Mouse (Mus musculus) lung, embryonic 14.5 days (tissue): ENCODE measurements at regions not wholly inside any gene's neighbourhood (a gene's known extent, or its start where the extent isn't known, plus 50 kb on each side); places are given as distances from the start of the nearest gene placed in this dataset.

Experiments used
- ATAC-seq: fragments of 200-750 bp; cut with Nextera tagmentation; 2 replicates; pipeline ENCODE4 v1.8.0; 2017; ENCODE audit warnings: mild to moderate bottlenecking, moderate TSS enrichment, moderate library complexity; ENCODE audit not compliant: insufficient read depth
- DNase-seq: peaks from one replicate; pipeline ENCODE4 v3.0.0-alpha.2; 2015
- H3K27ac ChIP-seq: fragments of 300-500 bp; sonication (generic); 2 replicates; pipeline ENCODE4 v1.5.1; 2014; ENCODE audit warnings: low read depth, mild to moderate bottlenecking, moderate library complexity
- H3K27me3 ChIP-seq: fragments of 300-500 bp; sonication (generic); 2 replicates; pipeline ENCODE4 v1.6.1; 2014; ENCODE audit warnings: low read length, control low read depth; ENCODE audit not compliant: insufficient read depth
- H3K36me3 ChIP-seq: fragments of 300-500 bp; sonication (generic); 2 replicates; pipeline ENCODE4 v1.6.1; 2014; ENCODE audit warnings: control low read depth; ENCODE audit not compliant: insufficient read depth
- H3K4me1 ChIP-seq: fragments of 300-500 bp; sonication (generic); 2 replicates; pipeline ENCODE4 v1.6.1; 2014; ENCODE audit warnings: antibody characterized with exemption, control low read depth; ENCODE audit not compliant: insufficient read depth
- H3K4me2 ChIP-seq: fragments of 300-500 bp; sonication (generic); 2 replicates; pipeline ENCODE4 v1.6.1; 2014; ENCODE audit warnings: mild to moderate bottlenecking
- H3K4me3 ChIP-seq: fragments of 300-500 bp; sonication (generic); 2 replicates; pipeline ENCODE4 v1.5.1; 2014; ENCODE audit warnings: low read depth, low read length
- H3K9ac ChIP-seq: fragments of 300-500 bp; sonication (generic); 2 replicates; pipeline ENCODE4 v1.6.1; 2014
- H3K9me3 ChIP-seq: fragments of 300-500 bp; sonication (generic); 2 replicates; pipeline ENCODE4 v1.6.1; 2016; ENCODE audit warnings: low read depth, low read length, control low read depth
- CTCF ChIP-seq: IDR thresholded peaks from 2 replicates; pipeline ENCODE4 v1.5.1; 2016; ENCODE audit warnings: antibody characterized with exemption, low read depth
- WGBS: fragments of 180-500 bp; shearing (Covaris S2); extraction: QIAGEN DNeasy Blood & Tissue Kit; methylation state at CpG from one replicate; pipeline ENCODE4 v1.1.7; 2014; 5-methylcytosine and 5-hydroxymethylcytosine counted together

- no peak overlapping the region for H3K4me3 ChIP-seq
- no peak overlapping the region for H3K4me2 ChIP-seq
- H3K9me3 ChIP-seq = no peaks in the 10 kb centered on the region
- no peak for DNase-seq
- H3K4me1 ChIP-seq = no peaks in the 10 kb centered on the region
- H3K36me3 ChIP-seq = no peaks in the 10 kb centered on the region
- TF ChIP-seq CTCF = no peak
- ATAC-seq = no peak
- no peak overlapping the region for H3K9ac ChIP-seq
- H3K27me3 ChIP-seq = no peaks in the 10 kb centered on the region
- H3K27ac ChIP-seq = no peak overlapping the region
- WGBS = 83% methylated on average over 5 of the region's 5 CpGs
Observed at GRCm38 (mm10) chr13:72100741-72101140, 137.2 kb upstream of the Irx1 start.

GRCm38 (mm10) chr13:72108666-72109065, 145.1 kb upstream of the Irx1 start:
- H3K4me3 ChIP-seq = no peak overlapping the region
- H3K9ac ChIP-seq = no peak overlapping the region
- no peaks in the 10 kb centered on the region for H3K27me3 ChIP-seq
- no peak for DNase-seq
- no peaks in the 10 kb centered on the region for H3K9me3 ChIP-seq
- 36% methylated on average over 1 of the region's 1 CpGs for WGBS
- H3K27ac ChIP-seq = no peak overlapping the region
- H3K4me2 ChIP-seq = no peak overlapping the region
- H3K36me3 ChIP-seq = no peaks in the 10 kb centered on the region
- no peak for ATAC-seq
- no peak for TF ChIP-seq CTCF
- H3K4me1 ChIP-seq = no peaks in the 10 kb centered on the region

- Histone ChIP-seq H3K27me3 (no peaks in the 10 kb centered on the region), H3K4me2 (no peak overlapping the region), H3K4me1 (no peaks in the 10 kb centered on the region), H3K27ac (no peak overlapping the region), H3K36me3 (no peaks in the 10 kb centered on the region), H3K4me3 (no peak overlapping the region), H3K9me3 (no peaks in the 10 kb centered on the region), H3K9ac (no peak overlapping the region)
- DNase-seq (no peak), ATAC-seq (no peak)
- no peak for TF ChIP-seq CTCF
- 71% methylated on average over 4 of the region's 4 CpGs for WGBS
Observed at GRCm38 (mm10) chr13:72113942-72114341, 150.4 kb upstream of the Irx1 start.

GRCm38 (mm10) chr13:72114776-72115663, 151.5 kb upstream of the Irx1 start:
- DNase-seq (no peak), ATAC-seq (no peak)
- 44% methylated on average over 10 of the region's 10 CpGs for WGBS
- Histone ChIP-seq H3K9ac (no peak overlapping the region), H3K4me1 (no peaks in the 10 kb centered on the region), H3K4me3 (no peak overlapping the region), H3K4me2 (no peak overlapping the region), H3K36me3 (no peaks in the 10 kb centered on the region), H3K27me3 (no peaks in the 10 kb centered on the region), H3K27ac (no peak overlapping the region), H3K9me3 (no peaks in the 10 kb centered on the region)
- TF ChIP-seq CTCF = no peak

GRCm38 (mm10) chr13:72120467-72120866, 156.9 kb upstream of the Irx1 start:
- TF ChIP-seq CTCF = no peak
- no peak overlapping the region for H3K4me2 ChIP-seq

GRCm38 (mm10) chr13:72120911-72121553, 157.5 kb upstream of the Irx1 start:
- Histone ChIP-seq H3K4me2 (no peak overlapping the region), H3K27ac (no peak overlapping the region), H3K9ac (no peak overlapping the region), H3K9me3 (no peaks in the 10 kb centered on the region), H3K36me3 (no peaks in the 10 kb centered on the region), H3K27me3 (no peaks in the 10 kb centered on the region), H3K4me3 (no peak overlapping the region), H3K4me1 (no peaks in the 10 kb centered on the region)
- no peak for TF ChIP-seq CTCF
- 12% methylated on average over 6 of the region's 6 CpGs for WGBS
- ATAC-seq (no peak), DNase-seq (no peak)

More at GRCm38 (mm10) chr13:72120467-72120866, 156.9 kb upstream of the Irx1 start:
- no peaks in the 10 kb centered on the region for H3K9me3 ChIP-seq
- no peaks in the 10 kb centered on the region for H3K27me3 ChIP-seq
- no peak for ATAC-seq
- H3K27ac ChIP-seq = no peak overlapping the region
- DNase-seq = peak; percentile 3
- H3K4me3 ChIP-seq = no peak overlapping the region
- H3K4me1 ChIP-seq = no peaks in the 10 kb centered on the region
- WGBS = 10% methylated on average over 7 of the region's 7 CpGs
- H3K36me3 ChIP-seq = no peaks in the 10 kb centered on the region
- H3K9ac ChIP-seq = no peak overlapping the region

GRCm38 (mm10) chr13:72121554-72122229, 158.2 kb upstream of the Irx1 start:
- TF ChIP-seq CTCF = no peak
- WGBS = 48% methylated on average over 18 of the region's 18 CpGs

More at GRCm38 (mm10) chr13:72121554-72122229, 158.2 kb upstream of the Irx1 start:
- ATAC-seq (no peak), DNase-seq (no peak)
- no peak overlapping the region for H3K4me3 ChIP-seq
- no peaks in the 10 kb centered on the region for H3K36me3 ChIP-seq
- H3K27me3 ChIP-seq = no peaks in the 10 kb centered on the region
- H3K4me2 ChIP-seq = no peak overlapping the region
- no peaks in the 10 kb centered on the region for H3K4me1 ChIP-seq
- no peak overlapping the region for H3K9ac ChIP-seq
- no peaks in the 10 kb centered on the region for H3K9me3 ChIP-seq
- H3K27ac ChIP-seq = no peak overlapping the region
